Mouse (Mus musculus) activated CD4-positive, CD25-positive, alpha-beta regulatory T cell, adult 9 weeks (primary cell): ENCODE measurements around the gene Prap1. TPM values are rescaled to one million over a fixed set of nuclear protein-coding genes. Genes with fewer than 3 reads are reported as not detected.

Source experiments
- polyA plus RNA-seq: library from polyadenylated mRNA; unstranded; fragments of 100-300 nt; shearing (Covaris generic); gene quantifications from one replicate; pipeline ENCODE4 v1.2.1, GENCODE M21; 2017

Gene Prap1
- not detected for polyA plus RNA-seq

GRCm38 (mm10) chr7:140092924-140093528 is at the start of gene Prap1:
TSS of gene Prap1 (plus strand) at chr7:140093395.

DNA sequence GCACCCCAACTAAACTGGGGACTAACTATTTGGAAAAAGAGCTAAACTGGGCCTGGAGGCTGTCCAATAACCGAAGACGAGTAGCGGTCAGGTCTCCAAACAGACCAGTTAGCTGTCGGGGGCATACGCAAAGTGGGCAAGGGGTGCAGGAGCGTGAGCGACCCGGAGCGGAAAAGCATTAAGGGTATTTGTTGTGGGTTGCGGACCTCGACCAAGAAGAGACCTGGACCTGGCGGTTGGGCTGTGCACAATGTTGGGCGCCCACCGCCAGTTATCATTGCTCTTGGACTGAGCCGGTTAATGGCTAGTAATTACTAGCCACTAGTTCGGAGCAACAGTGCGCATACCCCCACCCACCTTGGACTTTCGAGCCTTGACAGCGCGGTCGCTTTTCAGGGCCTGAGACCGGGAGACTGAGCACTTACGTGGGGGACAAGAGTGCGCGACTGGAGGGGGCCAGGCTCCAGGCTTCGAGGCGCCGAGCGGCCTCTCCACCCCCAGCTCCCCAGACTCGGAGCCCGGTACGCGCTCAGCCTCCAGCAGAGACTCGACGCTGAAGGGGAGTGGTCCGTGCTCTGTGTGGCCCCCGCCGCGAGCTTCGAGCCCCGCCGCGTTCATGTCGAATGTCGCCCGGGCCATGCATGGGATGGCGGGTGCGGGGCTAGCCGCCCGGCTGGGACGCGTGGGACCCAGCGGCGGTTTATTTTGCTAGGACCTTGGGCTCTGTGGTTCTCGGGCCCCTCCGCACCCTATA is 44.7 kb upstream of the Prap1 start, which contains the start of gene Msx3:
Gene Msx3 (minus strand): TSS at position 729 of the 754 bp plus-strand sequence.

DNA sequence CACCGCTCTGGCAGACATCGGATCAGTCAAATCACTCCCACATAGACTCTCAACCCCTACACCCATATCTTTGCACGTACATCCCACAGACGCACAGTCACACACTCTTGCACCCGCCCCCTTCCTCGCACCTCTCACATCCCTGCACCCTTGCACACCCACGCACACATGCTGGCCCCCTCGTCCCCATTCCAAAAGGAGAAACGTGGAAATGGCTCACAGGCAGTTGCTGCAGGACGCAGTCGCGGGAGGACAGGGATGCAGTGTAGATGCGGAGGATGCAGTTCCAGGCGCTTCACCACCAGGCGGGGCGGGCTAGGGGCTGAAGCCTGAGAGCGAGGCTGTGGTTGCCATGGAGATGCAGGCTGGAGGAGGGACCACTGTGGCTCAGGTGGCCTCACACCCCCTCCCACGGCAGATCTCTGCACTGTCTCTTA is 10.9 kb upstream of the Prap1 start, which contains the start of gene Caly:
Gene Caly (minus strand): TSS at position 307 of the 437 bp plus-strand sequence.

GRCm38 (mm10) chr7:140101993-140102860 is 9.0 kb downstream of the Prap1 start, which contains the start of gene Fuom:
TSS of gene Fuom (minus strand) at chr7:140102441.

GRCm38 (mm10) chr7:140115583-140116328 is 22.6 kb downstream of the Prap1 start, which contains the start of gene Paox:
TSS of gene Paox (plus strand) at chr7:140115799.

DNA sequence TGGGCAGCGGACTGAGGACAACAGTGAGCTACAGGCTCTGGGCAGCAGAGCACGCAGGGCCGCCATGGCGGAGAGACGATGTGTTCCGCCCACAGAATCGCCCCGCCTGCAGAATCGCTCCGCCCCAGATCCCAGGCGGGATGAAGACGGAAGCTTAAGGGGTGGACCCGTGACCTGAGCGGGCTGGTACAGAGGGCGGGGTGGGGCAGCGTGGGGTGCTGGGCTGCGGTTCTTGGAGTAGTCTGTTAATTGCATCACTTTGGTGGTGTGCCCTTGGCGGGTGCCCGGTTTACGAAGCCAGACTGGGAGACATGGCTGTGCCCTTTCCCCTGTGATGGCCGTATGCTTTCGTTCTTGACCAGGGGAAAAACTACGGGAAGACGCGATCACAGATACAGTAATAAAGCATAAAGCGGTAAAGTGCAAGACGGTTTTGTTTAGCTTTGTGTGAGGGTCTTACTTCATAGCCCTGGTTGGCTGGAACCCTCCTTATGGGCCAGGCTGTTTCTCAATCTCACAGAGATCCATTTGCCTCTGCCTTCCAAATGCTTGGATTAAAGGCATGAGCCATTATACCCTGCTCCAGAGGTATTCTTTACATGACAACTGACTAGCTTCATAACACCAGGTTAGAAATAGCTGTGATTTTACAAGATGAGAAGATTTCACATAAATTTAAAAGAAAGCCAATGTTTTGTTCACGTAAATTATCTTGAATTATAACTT is 23.3 kb downstream of the Prap1 start, which contains the start of gene Echs1:
Gene Echs1 (minus strand): TSS at position 148 of the 726 bp plus-strand sequence.

DNA sequence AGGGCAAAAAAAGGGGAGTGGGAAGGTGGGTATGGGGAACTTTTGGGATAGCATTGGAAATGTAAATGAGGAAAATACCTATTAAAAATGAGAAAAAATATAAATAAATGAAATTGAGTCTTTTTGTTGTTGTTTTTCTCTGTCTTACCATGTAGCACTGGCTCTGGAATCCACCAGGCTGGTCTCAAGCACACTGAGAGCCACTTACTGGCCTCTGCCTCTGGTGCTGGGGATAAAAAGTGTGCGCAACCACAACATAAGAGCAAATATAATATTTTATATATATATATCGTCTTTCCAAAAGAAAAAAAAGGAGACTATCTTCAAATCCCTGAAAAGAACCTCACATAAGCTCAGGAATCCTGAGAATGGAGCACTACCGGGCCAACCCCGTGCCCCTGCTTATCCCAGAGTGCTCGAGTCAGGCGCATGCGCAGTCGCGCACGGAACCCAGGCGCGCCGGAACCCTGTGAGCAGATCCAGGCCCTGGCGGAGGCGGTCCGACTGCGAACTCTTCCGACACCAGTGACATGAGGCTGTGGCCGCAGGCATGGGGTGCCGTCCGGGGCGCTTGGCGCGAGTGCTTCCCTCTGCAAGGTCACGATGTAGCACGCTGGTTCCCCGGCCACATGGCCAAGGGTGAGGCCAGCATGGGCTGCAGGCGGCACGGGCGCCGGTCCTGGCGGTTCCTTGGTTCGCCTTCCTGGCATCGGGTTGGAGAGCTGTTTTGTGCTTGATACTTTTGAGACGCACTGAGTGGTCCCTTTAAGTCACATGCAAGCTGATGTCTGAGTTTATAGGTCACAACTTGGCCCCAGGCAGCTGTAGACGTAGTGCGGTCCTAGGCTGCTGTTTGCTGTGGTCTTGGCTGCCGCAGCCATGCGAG is 44.2 kb downstream of the Prap1 start, which contains the start of gene Mtg1:
Gene Mtg1 (plus strand): TSS at position 430 of the 886 bp plus-strand sequence.

Other genes starting within 250 kb of the Prap1 start
- 0.53 TPM for gene Kndc1, start 198.7 kb upstream of the Prap1 start, polyA plus RNA-seq
- 4.1 TPM for gene Utf1, start 149.6 kb upstream of the Prap1 start, polyA plus RNA-seq
- 0.24 TPM for gene 6430531B16Rik, start 114.6 kb upstream of the Prap1 start, polyA plus RNA-seq
- gene Adam8, start 100.8 kb upstream of the Prap1 start, polyA plus RNA-seq: 18.0 TPM
- 66.2 TPM for gene Zfp511, start 57.0 kb upstream of the Prap1 start, polyA plus RNA-seq
- gene Tubgcp2, start 56.7 kb upstream of the Prap1 start, polyA plus RNA-seq: 34.2 TPM
- gene Msx3, start 44.3 kb upstream of the Prap1 start, polyA plus RNA-seq: not detected
- gene Caly, start 10.8 kb upstream of the Prap1 start, polyA plus RNA-seq: not detected
- 12.2 TPM for gene Fuom, start 9.0 kb downstream of the Prap1 start, polyA plus RNA-seq
- 3.5 TPM for gene Paox, start 22.4 kb downstream of the Prap1 start, polyA plus RNA-seq
- 60.8 TPM for gene Echs1, start 23.1 kb downstream of the Prap1 start, polyA plus RNA-seq
- 30.8 TPM for gene Mtg1, start 44.2 kb downstream of the Prap1 start, polyA plus RNA-seq
- gene Sprn, start 61.5 kb downstream of the Prap1 start, polyA plus RNA-seq: not detected
- not detected for gene Olfr522, start 71.4 kb downstream of the Prap1 start, polyA plus RNA-seq
- gene Olfr523, start 79.8 kb downstream of the Prap1 start, polyA plus RNA-seq: not detected
- gene Olfr524, start 112.6 kb downstream of the Prap1 start, polyA plus RNA-seq: not detected
- gene Cd163l1, start 124.9 kb downstream of the Prap1 start, polyA plus RNA-seq: not detected
- gene 5830411N06Rik, start 153.9 kb downstream of the Prap1 start, polyA plus RNA-seq: 0.56 TPM
- not detected for gene Olfr525, start 227.5 kb downstream of the Prap1 start, polyA plus RNA-seq
- not detected for gene Olfr527, start 240.6 kb downstream of the Prap1 start, polyA plus RNA-seq